Mouse (Mus musculus) heart, adult 2 months (tissue): Measurements from ENCODE around the gene Pitx3. TPM values are rescaled to one million over a fixed set of nuclear protein-coding genes. Genes with fewer than 3 reads are reported as not detected.
"Not testable (repeated sequence)": the region's sequence is repeated elsewhere in the genome, so short reads cannot be mapped to it uniquely, and the experiment has no call there.

Experiments
- DNase-seq, 2 experiments: peaks; one replicate each; pipeline ENCODE4 v3.0.0; 2021
- H3K27ac ChIP-seq: fragments of 200-600 bp; 2 replicates; pipeline ENCODE4 v1.8.1; 2022
- H3K27me3 ChIP-seq: fragments of 200-500 bp; 2 replicates; pipeline ENCODE4 v1.6.1; 2012; ENCODE audit warnings: mild to moderate bottlenecking, low read length, inconsistent platforms, mixed read lengths; ENCODE audit not compliant: control insufficient read depth, insufficient read depth
- H3K36me3 ChIP-seq: fragments of 200-500 bp; 2 replicates; pipeline ENCODE4 v1.6.1; 2012; ENCODE audit warnings: low read length, inconsistent platforms; ENCODE audit not compliant: control insufficient read depth, insufficient read depth
- H3K4me1 ChIP-seq: fragments of 200-500 bp; 2 replicates; pipeline ENCODE4 v1.6.1; 2011; ENCODE audit warnings: low read length; ENCODE audit not compliant: control insufficient read depth, insufficient read depth
- H3K4me3 ChIP-seq: fragments of 200-600 bp; 2 replicates; pipeline ENCODE4 v1.8.1; 2022
- H3K79me2 ChIP-seq: fragments of 200-500 bp; replicated peaks from 2 replicates; pipeline ENCODE4 v1.6.1; 2012; ENCODE audit warnings: mild to moderate bottlenecking, inconsistent platforms, low read length, moderate library complexity, mixed read lengths; ENCODE audit not compliant: control insufficient read depth, insufficient read depth
- H3K9ac ChIP-seq: fragments of 200-500 bp; 2 replicates; pipeline ENCODE4 v1.6.1; 2012; ENCODE audit warnings: low read depth, mild to moderate bottlenecking, control low read depth, inconsistent platforms, low read length, mixed read lengths
- CTCF ChIP-seq: fragments of 200-600 bp; IDR thresholded peaks from 2 replicates; pipeline ENCODE4 v1.8.1; 2022; ENCODE audit warnings: antibody characterized with exemption, mild to moderate bottlenecking, moderate library complexity
- EP300 ChIP-seq: fragments of 200-500 bp; IDR thresholded peaks from 2 replicates; pipeline ENCODE4 v1.6.1; 2011; ENCODE audit warnings: low read depth, low read length, control low read depth; ENCODE audit not compliant: insufficient read depth
- POLR2A ChIP-seq: fragments of 200-500 bp; IDR thresholded peaks from 2 replicates; pipeline ENCODE4 v1.6.1; 2011; ENCODE audit warnings: mild to moderate bottlenecking, low read depth, low read length, control low read depth; ENCODE audit not compliant: insufficient read depth
- WGBS: fragments of 180-500 bp; shearing (Covaris S2); methylation state at CpG from one replicate; pipeline ENCODE4 v1.1.7; 2018; 5-methylcytosine and 5-hydroxymethylcytosine counted together
- intact Hi-C: fragments of 180-260 bp; cut with DNase I; formaldehyde crosslinking; loops from one replicate; pipeline ENCODE4 v1.15.1; 2025
- polyA plus RNA-seq: library from polyadenylated mRNA; depleted of rRNA; stranded (reverse); fragments of >200 nt; gene quantifications from 2 replicates; pipeline ENCODE4 v1.2.3, GENCODE M21; 2012
- total RNA-seq, 2 experiments: library from RNA; stranded (reverse); gene quantifications; 2 replicates each; pipeline ENCODE4 v1.2.3; 2021

Pitx3 gene
- total and polyA plus RNA-seq, 3 experiments, result 0.39 to 1.8 (median 1.2) TPM

- Histone ChIP-seq H3K36me3 (no peaks in the 10 kb centered on the region), H3K27ac (no peak overlapping the region), H3K4me3 (no peak overlapping the region), H3K27me3 (peaks cover 5% of the 10 kb centered on the region), H3K4me1 (no peaks in the 10 kb centered on the region; the same call in 1 of the 2 replicates), H3K79me2 (no peaks in the 10 kb centered on the region), H3K9ac (no peak overlapping the region)
- intact Hi-C loops, result no loop called here
- DNase-seq, result no peak
- TF ChIP-seq CTCF (no peak), POLR2A (no peak), EP300 (no peak)
- WGBS, result 7% methylated on average over 8 of the region's 8 CpGs
These were observed 16.8 kb downstream of the Pitx3 start for GRCm38 (mm10) chr19:46131283-46131682.

DNA sequence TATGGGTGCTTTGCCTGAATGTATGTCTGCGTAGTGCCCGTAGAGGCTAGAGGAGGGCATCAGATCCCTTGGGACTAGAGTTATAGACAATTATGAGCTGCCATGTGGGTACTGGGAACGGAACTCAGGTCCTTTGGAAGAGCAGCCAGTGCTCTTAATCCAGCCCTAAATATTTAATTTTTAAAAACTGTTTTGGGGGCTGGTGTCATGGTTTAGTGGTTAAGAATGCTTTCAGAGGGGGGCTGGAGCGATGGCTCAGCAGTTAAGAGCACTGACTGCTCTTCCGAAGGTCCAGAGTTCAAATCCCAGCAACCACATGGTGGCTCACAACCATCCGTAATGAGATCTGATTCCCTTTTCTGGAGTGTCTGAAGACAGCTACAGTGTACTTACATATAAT, 18.4 kb downstream of the Pitx3 start:
- WGBS, result 69% methylated on average over 6 of the region's 6 CpGs
- H3K27me3 ChIP-seq, H3K36me3 ChIP-seq, H3K9ac ChIP-seq, H3K27ac ChIP-seq, H3K4me3 ChIP-seq, DNase-seq, intact Hi-C loops, H3K4me1 ChIP-seq, H3K79me2 ChIP-seq: not testable (repeated sequence)

- 85% methylated on average over 4 of the region's 4 CpGs for WGBS
- Histone ChIP-seq H3K4me3 (no peak overlapping the region), H3K27me3 (peaks cover 3% of the 10 kb centered on the region; the same call in 1 of the 2 replicates), H3K9ac (no peak overlapping the region), H3K4me1 (no peaks in the 10 kb centered on the region; the same call in 1 of the 2 replicates), H3K36me3 (no peaks in the 10 kb centered on the region), H3K79me2 (no peaks in the 10 kb centered on the region), H3K27ac (no peak overlapping the region)
- TF ChIP-seq CTCF (no peak), POLR2A (no peak), EP300 (no peak)
- DNase-seq, result no peak
- intact Hi-C loops, result no loop called here
These were observed 21.8 kb downstream of the Pitx3 start for GRCm38 (mm10) chr19:46126301-46126700.

DNA sequence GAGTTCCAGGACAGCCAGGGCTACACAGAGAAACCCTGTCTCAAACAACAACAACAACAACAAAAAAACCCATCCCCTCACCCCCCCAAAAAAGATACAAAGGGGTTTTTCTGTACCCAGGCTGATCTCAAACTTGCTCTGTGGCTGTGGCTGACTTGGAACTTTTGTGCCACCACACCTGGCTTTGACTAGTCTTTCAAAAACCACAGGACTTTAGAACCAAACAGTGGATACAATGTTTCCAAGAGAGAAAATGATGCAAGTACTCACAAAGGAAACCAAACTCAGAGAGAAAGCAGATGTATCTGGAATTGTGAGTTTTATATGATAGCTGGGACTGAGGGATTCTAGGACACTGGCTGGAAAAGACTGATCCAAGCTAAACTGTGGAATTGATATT, 23.5 kb downstream of the Pitx3 start:
- intact Hi-C loops, result no loop called here
- Histone ChIP-seq H3K79me2 (no peaks in the 10 kb centered on the region), H3K27me3 (no peaks in the 10 kb centered on the region), H3K36me3 (no peaks in the 10 kb centered on the region), H3K4me1 (no peaks in the 10 kb centered on the region), H3K27ac (no peak overlapping the region), H3K4me3 (no peak overlapping the region), H3K9ac (no peak overlapping the region)
- no peak for DNase-seq
- TF ChIP-seq EP300 (no peak), CTCF (no peak), POLR2A (no peak)

GRCm38 (mm10) chr19:46123876-46124275, 24.2 kb downstream of the Pitx3 start:
- intact Hi-C loops, result no loop called here
- WGBS, result 84% methylated on average over 3 of the region's 3 CpGs
- DNase-seq, result no peak
- Histone ChIP-seq H3K36me3 (no peaks in the 10 kb centered on the region), H3K79me2 (no peaks in the 10 kb centered on the region), H3K27ac (no peak overlapping the region), H3K27me3 (no peaks in the 10 kb centered on the region), H3K4me3 (no peak overlapping the region), H3K4me1 (no peaks in the 10 kb centered on the region), H3K9ac (no peak overlapping the region)
- no peak for TF ChIP-seq EP300
- no peak for TF ChIP-seq CTCF
- TF ChIP-seq POLR2A, result no peak

- no peak overlapping the region for H3K27ac ChIP-seq
- no peaks in the 10 kb centered on the region for H3K36me3 ChIP-seq
- WGBS, result 74% methylated on average over 6 of the region's 6 CpGs
- H3K79me2 ChIP-seq, result no peaks in the 10 kb centered on the region
- TF ChIP-seq EP300 (no peak), CTCF (no peak), POLR2A (no peak)
- H3K4me1 ChIP-seq, result no peaks in the 10 kb centered on the region
- no peak overlapping the region for H3K4me3 ChIP-seq
- intact Hi-C loops, result no loop called here
- H3K27me3 ChIP-seq, result no peaks in the 10 kb centered on the region
- no peak overlapping the region for H3K9ac ChIP-seq
- DNase-seq, result no peak
These were observed 27.3 kb downstream of the Pitx3 start for GRCm38 (mm10) chr19:46120872-46121271.

DNA sequence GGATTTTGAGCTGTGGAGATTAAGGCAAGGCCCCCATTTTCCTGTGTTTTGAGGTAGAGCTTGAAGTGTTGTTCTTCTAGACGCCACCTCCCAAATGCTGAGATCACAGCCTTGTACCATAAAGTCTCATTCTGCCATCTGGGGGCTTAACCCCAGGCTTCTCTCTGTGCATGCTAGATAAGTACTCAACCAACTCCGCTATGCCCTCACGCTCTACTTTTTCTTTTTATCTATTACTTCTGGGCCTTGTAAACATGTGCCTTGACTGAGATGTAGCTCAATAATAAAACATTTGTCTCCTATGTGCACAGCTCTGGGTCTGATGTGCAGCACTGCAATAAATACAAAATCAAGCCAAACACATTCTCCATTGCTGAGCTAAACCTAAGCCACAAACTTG, 28.7 kb downstream of the Pitx3 start:
- H3K79me2 ChIP-seq, result no peaks in the 10 kb centered on the region
- WGBS, result 86% methylated on average over 3 of the region's 3 CpGs
- H3K27ac ChIP-seq, result no peak overlapping the region
- no peak overlapping the region for H3K4me3 ChIP-seq
- DNase-seq, result no peak
- H3K9ac ChIP-seq, result no peak overlapping the region
- intact Hi-C loops, result no loop called here
- no peaks in the 10 kb centered on the region for H3K36me3 ChIP-seq
- no peaks in the 10 kb centered on the region for H3K27me3 ChIP-seq
- H3K4me1 ChIP-seq, result no peaks in the 10 kb centered on the region
- TF ChIP-seq CTCF (no peak), EP300 (no peak), POLR2A (no peak)
